Mouse (Mus musculus) spleen, adult 12 weeks (tissue): ENCODE results near the gene Ero1lb.

Source experiments
- DNase-seq: peaks from one replicate; pipeline ENCODE4 v3.0.0; 2022; ENCODE audit warnings: low spot score

Ero1lb gene

DNA sequence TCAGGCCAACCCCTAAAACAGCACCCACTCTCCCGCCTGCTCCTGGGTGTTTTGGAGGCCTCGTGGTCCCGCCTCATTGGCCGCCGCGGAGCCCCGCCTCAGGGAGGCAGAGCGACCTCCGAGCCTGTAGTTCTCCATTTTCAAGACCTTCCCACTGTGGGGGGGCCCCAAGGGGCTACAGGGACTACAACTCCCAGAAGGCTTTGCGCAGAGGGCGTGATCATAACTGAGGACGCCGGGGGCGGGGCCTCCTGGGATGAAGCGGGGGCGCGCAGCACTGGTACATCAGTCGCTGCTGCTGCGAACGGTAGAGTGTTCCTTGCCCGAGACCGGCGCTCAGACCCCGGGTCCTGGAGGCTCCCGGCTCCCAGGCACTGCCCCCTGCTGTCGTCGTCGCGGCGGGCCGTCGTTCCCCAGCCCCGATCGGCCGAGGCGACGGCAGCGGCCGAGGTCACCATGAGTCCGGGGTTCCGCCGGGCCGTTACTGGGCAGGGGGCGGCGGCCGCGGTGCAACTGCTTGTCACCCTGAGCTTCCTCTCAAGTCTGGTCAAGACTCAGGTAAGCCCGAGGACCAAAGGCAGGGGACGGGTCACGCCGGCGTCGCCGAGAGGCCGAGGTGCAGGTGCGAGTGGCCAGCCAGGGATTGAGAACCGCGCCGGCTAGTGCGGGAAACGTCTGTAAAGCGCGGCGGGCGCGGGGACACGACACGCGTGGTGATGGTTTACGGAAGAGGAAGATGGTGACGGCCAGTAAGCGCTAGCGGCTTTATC lies at the start of gene Ero1lb:
Ero1lb (plus strand) TSS at position 254 of the 770 bp plus-strand sequence.
- DNase-seq, result peak; percentile 91

DNA sequence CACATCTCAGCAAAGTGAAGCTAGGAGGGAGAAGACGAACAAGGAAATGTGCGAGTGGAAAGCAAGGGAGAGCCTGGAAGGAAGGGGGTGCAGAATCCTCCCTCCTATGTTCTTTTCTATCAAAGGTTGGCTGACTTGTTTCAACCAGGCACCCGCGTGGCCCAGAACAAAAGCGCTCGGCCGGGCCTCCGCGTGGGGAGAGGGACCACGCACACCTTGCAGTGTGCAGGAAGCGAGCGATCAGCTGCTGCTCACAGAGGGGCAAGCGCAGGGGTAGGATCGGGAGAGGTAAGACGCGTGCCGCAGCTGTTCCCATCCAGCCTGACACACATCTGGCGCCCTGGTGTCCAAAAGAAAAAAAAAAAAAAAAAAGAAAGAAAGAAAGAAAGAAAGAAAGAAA lies 46.3 kb upstream of the Ero1lb start:
- DNase-seq, result no peak

DNA sequence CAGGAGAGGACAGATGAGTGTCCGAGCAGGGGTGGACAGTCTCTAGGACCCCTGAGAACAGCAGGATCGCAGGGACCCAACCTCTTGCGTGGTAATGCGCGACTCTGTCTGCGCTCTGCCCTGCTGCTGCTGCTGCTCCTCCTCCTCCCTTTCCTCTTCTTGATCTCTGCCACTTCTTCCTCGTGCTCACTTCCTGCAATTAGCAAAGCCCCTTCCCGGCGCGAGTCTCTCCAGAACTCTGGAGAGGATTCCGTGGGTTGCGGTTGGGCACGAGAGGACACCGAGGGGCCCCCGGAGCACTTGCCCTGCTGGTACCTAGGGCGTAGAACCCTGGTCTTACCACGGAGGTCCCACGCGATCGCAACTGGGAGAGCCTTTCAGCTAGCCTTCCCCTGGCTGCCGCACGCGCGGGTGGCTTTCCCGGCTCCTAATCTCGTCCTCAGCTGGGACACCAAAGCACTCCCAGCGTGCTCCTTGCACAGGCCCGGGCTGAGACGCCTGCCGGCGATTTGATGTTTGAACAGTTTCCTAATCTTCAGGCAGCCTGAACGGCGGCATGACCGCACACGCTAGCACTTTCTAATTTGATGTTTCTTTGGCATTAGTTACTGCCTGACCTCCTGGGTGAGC lies 45.6 kb upstream of the Ero1lb start, which contains the start of gene Edaradd:
Edaradd (minus strand) TSS at position 484 of the 630 bp plus-strand sequence.
- DNase-seq, result no peak

DNA sequence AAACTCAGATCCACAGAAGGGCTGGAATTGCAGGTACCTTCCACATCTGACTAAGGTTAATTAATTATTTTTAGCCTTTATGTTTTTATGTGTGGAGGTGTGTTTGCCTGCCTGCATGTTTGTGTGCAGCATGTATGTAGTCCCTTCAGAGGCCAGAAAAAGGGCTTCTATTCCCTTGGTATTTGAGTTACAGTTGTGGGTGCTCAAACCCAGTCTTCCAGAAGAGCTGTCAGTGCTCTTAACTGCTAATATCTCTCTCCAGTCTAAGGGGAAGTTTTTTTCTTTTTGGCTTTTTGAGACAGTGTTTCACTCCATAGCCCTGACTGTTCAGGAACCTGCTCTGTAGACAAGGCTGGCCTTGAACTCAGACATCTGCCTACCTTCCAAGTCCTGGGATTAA lies 43.3 kb upstream of the Ero1lb start:
- DNase-seq, result no peak

DNA sequence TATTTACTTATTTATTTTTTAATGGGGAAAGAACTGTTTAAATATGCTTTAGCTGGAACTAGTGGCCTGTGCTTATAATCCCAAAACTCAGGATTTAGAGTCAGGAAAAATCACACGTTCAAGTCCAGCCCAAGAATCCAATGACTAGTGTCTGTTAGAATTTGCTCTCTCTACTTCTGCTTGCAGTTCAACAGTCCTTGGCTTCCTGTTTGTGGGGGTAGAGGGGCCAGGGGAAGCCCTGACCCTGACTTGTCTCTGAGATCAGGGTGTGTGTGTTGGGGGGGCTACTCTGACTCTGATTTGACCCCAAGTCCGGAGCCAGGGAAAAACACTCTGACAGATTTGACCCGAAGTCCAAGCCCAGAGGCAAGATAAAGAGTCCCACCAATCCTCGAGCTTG lies 40.0 kb upstream of the Ero1lb start:
- no peak for DNase-seq

DNA sequence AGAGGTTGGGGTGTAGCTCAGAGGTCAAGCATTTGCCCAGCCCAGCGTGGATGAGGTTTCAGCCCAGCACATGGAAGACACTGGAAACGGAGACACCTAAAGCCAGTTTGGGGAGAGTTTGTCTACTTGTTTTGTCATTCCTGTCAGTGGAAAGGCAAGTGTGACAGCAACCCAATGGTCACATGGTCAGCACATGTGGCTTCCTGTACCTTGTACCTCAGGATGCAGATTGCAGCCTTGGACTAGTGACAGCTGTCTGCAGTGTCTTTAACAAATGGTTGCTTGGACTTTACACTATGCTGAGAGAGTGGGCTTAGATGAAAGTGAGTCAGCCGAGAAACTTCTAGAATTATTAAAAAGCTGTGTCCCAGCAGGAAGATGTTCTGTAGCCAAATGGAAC lies 31.0 kb upstream of the Ero1lb start:
- DNase-seq, result no peak

DNA sequence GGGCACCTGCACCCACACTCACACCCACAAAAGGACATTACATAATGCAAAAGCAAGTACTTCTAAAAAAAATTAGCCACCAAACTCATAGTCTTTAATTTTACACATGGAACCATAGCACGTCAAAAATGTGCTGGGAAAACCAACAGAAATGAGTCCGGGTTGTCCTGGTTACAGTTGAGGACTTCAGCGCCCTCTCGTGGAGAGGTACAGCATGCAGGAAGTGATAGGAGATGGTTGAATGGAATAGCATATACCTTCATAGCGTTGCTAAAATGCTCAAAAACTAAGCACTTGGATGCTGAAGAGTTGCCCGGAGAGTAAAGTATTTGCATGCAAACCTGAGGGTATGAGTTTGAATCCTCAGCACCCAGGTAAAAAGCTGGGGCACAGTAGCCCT lies 27.7 kb upstream of the Ero1lb start:
- peak; percentile 43 for DNase-seq

DNA sequence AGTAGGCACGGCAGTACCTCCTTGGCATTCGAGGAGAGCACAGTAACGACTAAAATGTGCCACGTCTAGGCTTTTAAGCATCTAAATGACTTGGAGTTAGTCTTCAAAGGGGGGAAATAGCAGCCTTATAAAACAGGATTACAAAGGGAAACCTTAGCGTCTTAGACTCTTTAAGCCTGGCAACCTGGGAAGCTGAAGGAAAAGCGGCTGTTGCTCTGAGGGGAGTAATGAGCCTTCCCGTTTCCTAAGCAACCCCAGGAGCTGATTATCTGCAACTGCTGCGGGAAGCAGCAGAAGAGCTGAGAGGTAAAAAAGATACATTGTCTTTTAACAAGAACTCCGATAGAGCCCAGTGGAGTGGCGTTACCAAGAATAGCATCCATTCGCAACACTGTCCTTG lies 26.0 kb upstream of the Ero1lb start:
- DNase-seq, result no peak

DNA sequence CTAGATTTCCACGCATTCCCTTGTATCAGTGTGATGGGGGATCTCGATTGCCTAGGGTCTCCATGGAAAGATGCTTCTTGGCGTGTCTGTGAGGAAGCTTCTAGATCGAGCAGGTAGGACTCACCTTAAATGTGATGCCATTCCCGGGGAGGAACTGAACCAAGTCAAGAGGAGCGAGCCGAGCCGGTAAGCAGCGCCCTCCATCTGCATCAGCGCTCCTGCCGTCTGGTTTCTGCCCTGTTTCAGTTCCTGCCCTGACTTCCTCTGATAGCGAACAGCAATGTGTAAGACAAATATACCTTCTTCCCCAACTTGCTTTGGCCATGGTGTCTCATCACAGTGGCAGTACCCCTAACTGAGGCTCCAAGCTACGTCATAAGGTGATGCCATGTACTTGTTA lies 25.6 kb upstream of the Ero1lb start:
- DNase-seq, result no peak

DNA sequence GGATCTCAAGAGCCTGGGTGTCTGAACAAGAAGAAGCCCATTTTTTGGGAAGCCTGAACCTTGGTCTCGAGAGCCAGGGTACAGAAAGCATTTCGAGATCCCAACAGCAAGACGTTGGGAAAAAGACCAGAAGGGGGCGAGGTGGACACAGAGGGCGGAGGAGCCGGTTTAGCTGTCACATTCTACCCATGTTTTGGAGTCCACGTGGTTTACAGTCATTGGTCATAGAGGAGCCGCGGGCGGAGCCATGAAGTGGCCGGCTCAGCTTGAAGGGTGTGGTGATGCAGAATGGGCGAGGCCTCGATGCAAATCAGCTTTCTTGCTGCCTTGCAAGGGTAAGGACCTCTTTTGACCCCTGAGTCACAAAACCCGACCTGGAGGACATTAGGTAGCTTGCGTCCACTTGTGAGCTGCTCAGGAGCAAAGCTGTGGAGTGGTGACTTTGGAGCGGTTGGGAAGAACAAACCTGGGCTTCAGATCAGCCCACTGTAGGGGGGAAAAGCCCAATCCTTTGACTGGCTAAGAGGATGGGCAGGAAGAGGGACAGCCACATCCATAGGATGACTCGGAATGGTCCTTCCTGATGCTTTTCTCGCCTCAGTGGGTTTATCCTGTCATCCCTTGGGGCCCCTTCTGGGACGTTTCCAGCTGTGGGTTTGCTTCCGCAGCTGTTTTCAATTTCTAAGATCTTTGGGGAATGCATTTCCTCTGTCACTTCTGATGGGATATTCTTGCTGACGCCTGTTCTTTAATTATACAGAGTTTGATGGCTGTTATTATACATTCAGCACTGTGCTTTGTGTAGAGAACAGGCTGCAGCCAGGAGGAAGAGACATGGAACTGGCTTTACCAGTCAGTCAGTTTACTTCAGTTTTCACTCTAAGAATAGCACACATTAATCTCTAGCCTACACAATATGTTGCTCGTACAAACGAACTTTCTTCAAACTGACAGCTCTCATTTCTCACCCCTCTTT lies 23.4 kb upstream of the Ero1lb start:
- DNase-seq, result no peak

DNA sequence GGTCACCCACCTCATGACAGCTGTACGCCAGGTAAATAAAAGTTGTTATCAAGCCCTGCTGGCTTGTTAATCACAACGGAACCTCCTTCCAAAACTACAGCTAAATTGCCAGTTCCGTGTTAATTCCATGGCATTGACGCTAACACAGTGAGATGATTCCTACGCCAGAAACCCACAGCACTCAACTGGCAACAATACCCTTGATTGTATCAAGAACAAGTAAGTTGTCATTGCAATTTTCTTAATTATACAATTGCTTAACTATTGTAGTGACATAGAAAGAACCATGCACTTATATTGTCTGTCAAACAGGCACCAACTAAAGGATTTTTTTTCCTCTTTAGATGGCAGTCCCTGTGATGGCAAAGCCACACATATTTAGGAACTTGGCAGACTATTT lies 22.4 kb upstream of the Ero1lb start:
- no peak for DNase-seq

DNA sequence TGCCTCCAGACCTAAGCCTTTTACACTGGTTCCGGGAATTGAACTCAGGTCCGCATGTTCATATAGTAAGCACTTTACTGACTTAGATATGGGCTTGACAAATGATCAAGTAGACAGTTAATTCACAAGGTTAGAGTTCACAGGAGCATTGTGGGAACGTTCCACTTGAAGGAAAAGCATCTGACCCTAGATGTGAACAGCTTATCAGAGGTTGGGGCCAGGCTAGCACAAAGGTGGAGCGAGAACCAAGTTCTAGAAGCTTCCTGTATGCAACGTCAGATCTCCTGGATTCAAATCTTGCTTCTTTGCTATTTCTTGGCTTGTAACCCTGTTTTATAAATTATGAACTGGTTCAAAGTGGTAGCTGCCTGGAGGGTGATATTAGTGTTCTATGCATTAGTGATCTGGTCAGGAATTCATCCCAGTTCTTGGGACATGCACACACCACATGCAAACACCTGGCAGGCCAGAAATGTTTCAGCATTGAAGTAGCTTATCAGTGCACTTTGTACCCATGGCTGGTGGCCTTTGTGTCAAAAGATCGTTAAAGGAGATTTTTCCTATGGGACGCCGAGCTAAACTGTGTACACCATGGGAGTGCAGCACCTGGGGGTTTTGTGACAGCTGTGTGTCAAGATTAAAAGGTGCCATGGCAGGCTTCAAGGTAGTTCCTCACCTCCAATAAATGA lies 21.6 kb upstream of the Ero1lb start:
- DNase-seq, result no peak

DNA sequence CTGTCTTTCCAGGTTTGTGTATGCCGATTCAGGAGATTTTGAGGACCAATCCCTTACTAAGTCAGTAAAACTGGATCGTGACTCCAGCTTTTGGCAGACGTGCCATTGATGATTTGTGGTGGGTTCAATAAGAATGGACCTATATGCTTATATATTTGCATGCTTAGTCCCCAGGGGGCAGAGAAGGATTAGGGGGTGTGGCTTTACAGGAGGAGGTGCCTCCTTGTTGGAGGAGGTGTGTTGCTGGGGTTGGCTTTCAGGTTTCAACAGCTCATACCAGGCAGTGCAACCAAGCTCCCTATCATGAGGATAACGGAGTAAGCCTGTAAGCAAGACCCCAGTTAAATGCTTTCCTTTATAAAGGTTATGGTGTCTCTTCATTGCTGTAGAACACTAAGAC lies 11.5 kb upstream of the Ero1lb start:
- no peak for DNase-seq

DNA sequence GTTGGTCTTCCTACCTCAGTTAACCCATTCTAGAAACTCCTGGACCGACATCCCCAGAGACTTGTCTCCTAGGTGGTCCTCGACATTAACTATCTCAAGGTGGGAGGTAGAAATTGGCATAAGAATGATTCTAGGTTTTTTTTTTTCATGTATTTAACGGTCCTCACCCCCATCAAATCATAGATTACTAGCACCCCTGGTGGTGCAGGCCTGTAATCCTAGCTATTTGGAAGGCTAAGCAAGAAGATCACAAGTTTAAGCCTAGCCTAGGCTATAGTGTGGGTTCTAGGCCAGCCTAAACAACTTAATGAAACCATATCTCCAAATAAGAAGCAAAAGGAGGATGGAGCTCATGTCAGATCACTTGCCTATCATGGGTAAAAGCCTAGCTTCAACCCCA lies 6.6 kb upstream of the Ero1lb start:
- no peak for DNase-seq

DNA sequence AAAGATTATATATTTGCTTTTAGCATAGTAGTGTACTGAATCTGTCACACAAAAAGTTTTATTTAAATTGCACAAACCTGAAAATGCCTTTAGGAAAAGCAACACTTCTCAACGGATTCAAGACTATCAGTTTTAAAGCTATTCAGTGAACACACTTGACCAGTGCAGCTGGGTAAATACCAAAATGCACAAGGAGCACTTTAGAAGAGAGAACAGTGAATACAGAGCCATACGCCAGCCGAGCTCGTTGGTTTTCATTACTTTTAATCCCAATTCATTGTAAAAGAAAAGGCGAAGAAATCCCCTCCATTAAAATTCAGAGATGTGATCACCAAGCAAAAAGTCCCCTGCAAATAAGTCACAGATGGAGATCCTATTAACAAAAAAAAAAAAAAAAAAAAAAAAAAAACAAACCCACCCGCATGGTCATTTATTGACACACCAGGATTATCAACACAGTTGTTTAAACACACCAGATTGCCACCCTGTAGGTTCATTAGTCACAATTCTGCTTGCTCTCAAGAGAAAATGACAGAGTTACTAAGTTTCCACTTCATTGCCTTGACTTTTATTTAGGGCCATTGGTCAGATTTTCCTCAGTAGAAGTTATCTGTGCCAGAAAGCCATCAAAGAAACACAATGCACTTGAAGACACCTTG lies 6.1 kb upstream of the Ero1lb start:
- DNase-seq, result no peak

DNA sequence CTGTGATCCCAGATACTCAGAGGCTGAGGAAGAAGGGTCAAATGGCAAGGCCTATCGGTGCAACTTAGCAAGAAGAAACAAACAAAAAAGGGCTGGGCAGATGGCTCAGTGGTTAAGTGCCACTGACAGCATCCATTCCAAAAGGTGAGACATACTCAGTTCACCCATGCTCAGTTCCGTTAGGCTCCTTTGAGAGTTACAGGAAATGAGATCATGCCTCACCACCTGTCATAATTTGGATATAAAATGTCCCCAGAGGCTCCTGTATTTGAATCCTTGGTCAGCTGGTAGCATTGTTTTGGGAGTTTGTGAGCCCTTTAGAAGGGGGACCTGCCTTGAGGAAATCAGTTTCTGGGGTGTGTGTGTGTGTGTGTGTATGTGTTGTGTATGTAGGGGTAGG lies 3.9 kb upstream of the Ero1lb start:
- DNase-seq, result no peak

DNA sequence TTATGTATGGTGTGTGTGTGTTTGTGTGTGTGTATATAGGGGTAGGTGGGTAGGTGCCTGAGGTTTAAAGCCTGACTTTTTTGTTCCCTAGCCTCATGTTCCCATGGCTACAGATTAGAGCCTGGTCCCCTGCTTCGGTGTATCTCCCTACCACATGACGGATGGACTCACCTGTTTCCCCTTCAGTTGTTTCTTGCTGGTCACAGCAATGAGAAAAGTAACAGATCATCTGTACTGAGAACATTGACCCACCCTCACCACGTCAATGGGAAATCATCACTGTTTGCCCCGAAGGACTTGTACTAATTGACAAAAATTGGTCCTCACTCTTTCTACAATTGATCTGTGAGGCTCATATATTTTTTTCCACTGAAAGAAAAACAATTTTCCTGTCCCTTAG lies 3.4 kb upstream of the Ero1lb start:
- DNase-seq, result no peak

DNA sequence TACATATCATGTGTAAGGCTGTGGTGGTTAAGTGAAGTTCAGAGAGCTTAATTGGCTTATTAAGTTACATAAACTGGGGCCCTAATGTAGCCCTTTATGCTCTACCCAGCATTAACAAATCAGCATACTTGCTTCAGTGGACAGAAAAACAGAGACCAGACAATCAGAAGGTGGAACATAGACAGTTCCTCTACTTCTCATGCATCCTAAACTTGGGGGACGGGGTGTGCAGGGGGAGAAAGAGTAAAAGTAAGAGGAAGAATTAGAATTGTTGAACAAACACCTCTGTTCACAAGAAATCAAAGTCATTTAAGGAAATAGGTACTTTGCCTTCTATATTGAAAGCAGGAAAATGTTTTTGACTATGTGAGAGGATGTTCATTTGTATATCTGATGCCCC lies 2.3 kb downstream of the Ero1lb start:
- no peak for DNase-seq

DNA sequence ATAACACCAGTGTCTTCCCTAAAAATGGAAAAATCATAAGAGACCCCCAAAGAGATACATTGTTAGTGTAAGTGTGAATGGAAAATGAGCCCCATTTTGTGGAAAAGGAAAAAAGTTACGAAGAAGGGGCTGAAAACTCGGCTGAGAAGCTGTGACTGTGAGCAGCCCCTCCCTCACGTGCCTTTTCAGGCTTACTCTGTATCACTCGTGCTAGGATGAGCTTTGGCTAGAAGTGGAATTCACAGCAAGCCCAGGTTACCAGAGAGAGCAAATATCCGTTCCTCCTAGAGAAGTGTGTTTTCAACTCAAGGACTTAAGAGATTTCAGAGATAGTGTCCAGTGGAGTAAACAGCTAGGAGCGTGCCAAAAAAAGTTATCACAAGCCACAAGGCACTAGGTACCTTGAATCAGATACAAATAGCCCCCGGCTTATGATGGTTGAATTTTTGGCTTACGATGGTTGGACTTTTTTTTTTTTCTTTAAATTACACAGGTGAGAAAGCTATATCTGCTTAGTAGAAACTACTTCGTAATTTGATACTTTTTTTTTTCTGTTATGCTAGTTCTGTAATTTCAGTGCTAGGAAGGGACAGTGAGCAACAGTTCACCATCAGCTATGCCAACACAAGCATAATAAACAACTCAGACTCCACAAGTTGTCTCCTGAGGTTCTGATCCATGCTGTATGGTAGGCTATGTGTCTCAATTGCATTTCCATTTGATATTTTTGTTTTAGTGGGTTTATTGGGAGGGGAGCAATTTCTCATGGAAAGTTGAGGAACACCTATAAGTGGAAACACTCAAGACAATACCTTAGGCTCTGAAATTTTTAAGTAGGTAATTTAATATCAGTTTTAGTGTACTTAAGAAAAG lies 3.2 kb downstream of the Ero1lb start:
- DNase-seq, result no peak

DNA sequence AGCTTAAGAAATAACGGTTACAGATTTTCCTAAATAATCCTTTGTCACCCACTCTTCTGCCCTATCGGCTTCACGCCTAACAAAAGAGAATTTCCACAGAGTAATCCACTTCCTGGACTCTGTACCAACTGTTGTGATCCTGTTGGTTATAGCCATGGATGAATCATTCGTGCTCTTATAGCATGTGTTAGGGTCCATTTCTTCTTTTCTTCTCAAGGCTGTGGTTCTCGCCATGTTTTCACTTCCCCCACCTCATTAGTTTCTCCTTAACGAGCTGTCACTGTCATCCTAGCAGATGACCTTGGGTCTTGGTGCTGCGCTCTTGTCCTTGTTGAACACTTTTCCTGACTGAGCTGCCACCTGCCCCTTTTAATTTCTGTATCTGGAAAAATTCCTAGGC lies 4.1 kb downstream of the Ero1lb start:
- DNase-seq, result no peak
